Mouse (Mus musculus) E14TG2a.4 (cell line): ENCODE data around the gene Ak8.

Experiments used
- H3K27me3 ChIP-seq: 2 replicates; pipeline ENCODE4 v1.6.1; 2014; ENCODE audit warnings: low read length, control low read depth; ENCODE audit not compliant: insufficient read depth
- H3K36me3 ChIP-seq: 2 replicates; pipeline ENCODE4 v1.6.1; 2014; ENCODE audit warnings: low read length, control low read depth; ENCODE audit not compliant: insufficient read depth
- H3K4me1 ChIP-seq: replicated peaks from 2 replicates; pipeline ENCODE4 v1.6.1; 2014; ENCODE audit warnings: low read depth, low read length, control low read depth
- H3K4me3 ChIP-seq: replicated peaks from 2 replicates; pipeline ENCODE4 v1.5.1; 2014; ENCODE audit warnings: mild to moderate bottlenecking, low read length
- H3K9me3 ChIP-seq: 2 replicates; pipeline ENCODE4 v1.6.1; 2014; ENCODE audit warnings: low read length, control low read depth
- CTCF ChIP-seq: conservative IDR thresholded peaks from 2 replicates; pipeline ENCODE4 v1.5.1; 2014; ENCODE audit warnings: low read length
- NANOG ChIP-seq: IDR thresholded peaks from 2 replicates; pipeline ENCODE4 v1.6.1; 2014; ENCODE audit warnings: borderline replicate concordance, low read length, mixed read lengths
- POU5F1 ChIP-seq: IDR thresholded peaks from 2 replicates; pipeline ENCODE4 v1.6.1; 2014; ENCODE audit warnings: low read length, borderline replicate concordance

Gene Ak8

DNA sequence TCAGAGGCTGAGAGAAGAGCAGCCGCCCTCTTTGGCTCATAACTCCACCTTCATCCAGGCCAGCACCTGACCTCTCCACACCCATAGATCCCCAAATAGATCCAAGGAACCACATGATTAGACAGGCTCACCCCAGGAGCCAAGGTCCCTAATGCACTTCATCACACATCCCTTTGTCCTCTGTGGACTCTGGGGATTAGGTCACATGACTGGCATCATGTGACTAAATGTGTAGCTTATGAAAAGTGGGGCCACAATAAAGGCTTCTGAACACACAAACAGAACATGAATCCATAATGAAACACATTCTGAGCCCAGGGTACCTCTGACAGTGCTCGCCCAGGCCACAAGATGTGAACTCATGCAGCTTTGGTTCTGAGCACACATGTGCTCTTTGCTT, 67.1 kb downstream of the Ak8 start:
- Histone ChIP-seq H3K9me3 (no peaks in the 10 kb centered on the region), H3K4me1 (0 out of 2 replicates have a peak, but pooled peaks cover 2% of the 10 kb centered on the region), H3K4me3 (no peak overlapping the region), H3K36me3 (no peaks in the 10 kb centered on the region), H3K27me3 (peaks cover 40% of the 10 kb centered on the region)
- TF ChIP-seq POU5F1 (no peak), CTCF (no peak), NANOG (no peak)

DNA sequence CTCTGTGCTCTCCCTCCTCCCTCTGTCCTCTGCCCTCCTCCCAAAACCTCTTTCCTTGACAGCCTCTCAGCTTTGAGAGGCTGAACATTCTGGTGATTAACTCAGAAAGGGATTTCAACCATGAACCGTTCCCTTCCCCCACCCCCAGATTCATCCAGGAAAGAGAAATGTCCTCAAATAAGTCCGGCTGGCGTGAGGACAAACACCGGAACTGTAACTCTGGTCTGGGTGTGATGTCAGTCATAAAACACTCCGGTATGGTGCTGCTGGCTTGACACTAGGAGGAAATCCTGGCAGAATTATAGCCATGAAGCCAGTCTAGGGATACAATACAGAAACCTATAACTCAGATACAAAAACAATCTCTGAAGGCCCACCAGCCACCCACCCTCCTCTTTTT, 70.7 kb downstream of the Ak8 start:
- TF ChIP-seq NANOG (no peak), POU5F1 (no peak), CTCF (no peak)
- Histone ChIP-seq H3K4me1 (0 out of 2 replicates have a peak, but pooled peaks cover 2% of the 10 kb centered on the region), H3K9me3 (no peaks in the 10 kb centered on the region), H3K4me3 (no peak overlapping the region), H3K36me3 (no peaks in the 10 kb centered on the region), H3K27me3 (peaks cover 13% of the 10 kb centered on the region; the same call in 1 of the 2 replicates)

DNA sequence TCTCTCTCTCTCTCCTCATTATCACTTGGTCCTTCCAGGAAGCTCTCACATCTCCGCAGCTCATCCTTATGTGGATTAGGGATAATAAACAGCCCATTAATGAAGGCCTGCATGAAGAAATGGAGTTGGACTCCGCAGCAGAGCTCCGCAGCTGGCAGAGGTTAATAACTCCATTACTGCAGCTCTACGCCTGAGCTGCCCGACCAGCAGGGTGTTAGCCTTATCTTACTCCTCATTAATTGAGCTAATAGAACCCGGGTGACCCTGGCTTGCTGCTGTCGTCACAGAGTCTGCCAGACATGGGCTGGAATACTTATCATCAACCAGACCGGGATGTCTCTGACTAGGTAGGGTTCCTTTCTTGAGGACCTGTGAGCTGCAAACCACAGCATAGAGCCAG, 74.1 kb downstream of the Ak8 start:
- Histone ChIP-seq H3K27me3 (peaks cover 16% of the 10 kb centered on the region; the same call in 1 of the 2 replicates), H3K4me1 (no peaks in the 10 kb centered on the region), H3K4me3 (no peak overlapping the region), H3K36me3 (no peaks in the 10 kb centered on the region), H3K9me3 (no peaks in the 10 kb centered on the region)
- no peak for TF ChIP-seq POU5F1
- TF ChIP-seq CTCF = no peak
- no peak for TF ChIP-seq NANOG

DNA sequence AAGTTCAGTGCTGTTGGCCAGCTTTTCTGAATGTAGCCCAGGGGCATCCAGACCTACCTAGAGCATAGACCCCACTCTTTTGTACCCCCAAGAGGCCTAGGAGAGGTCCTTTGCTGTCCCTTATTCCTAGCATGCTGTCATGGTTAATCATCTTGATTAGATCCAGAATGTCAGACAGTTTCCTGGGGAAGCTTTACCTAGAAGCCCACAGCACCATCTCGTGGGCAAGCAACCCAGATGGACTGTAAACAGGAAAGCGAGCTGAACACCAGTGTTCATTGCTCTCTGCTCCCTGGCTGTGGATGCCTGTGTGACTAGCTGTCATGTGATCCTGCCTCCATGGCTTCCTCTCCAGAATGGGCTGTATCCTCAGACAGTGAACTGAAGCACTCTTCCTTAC, 76.8 kb downstream of the Ak8 start:
- TF ChIP-seq CTCF (no peak), POU5F1 (no peak), NANOG (no peak)
- Histone ChIP-seq H3K4me1 (no peaks in the 10 kb centered on the region; the same call in 1 of the 2 replicates), H3K4me3 (no peak overlapping the region), H3K27me3 (peaks cover 25% of the 10 kb centered on the region; the same call in 1 of the 2 replicates), H3K36me3 (no peaks in the 10 kb centered on the region), H3K9me3 (no peaks in the 10 kb centered on the region)

DNA sequence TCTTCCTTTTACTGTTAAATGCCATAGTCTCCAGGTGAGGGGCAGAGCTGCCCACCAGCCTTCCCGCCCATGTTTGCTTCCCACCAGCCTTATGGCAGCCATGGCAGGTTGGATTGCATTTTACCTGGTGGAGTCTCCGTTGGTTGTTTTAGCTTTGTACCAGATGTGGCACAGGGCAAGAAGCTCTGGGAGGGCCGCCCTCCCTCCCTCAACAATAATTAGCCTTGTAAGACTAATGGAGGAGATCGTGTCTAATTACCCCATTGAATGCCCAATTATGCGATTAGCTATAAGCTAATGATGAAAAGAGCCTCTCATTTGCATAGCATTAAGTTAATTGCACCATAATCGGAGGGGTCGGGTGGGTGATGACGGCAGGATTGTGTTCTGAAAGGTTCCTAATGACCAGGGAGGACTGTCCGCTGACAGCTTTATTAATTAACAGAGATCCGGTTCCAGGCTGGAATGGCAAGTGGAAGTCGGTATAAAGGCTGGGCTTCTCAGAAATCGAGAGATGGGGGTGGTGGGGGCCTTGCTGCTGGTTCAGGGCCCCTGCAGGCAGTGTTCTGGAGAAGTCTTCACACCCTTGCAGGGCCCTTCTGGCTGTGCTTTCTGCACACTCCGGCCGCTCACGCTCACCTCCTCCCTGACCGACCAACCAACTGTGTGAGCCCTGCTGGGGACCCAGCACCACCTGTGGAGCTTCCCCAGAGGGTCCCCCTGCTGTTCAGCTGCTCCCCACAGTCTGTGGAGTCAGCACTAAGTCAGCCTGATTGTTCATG, 80.2 kb downstream of the Ak8 start:
- peaks cover 25% of the 10 kb centered on the region; the same call in 1 of the 2 replicates for H3K27me3 ChIP-seq
- H3K9me3 ChIP-seq = no peaks in the 10 kb centered on the region
- H3K4me1 ChIP-seq = no peaks in the 10 kb centered on the region; the same call in 1 of the 2 replicates
- H3K4me3 ChIP-seq = no peak overlapping the region
- no peaks in the 10 kb centered on the region for H3K36me3 ChIP-seq
- TF ChIP-seq POU5F1 (no peak), CTCF (no peak), NANOG (no peak)

DNA sequence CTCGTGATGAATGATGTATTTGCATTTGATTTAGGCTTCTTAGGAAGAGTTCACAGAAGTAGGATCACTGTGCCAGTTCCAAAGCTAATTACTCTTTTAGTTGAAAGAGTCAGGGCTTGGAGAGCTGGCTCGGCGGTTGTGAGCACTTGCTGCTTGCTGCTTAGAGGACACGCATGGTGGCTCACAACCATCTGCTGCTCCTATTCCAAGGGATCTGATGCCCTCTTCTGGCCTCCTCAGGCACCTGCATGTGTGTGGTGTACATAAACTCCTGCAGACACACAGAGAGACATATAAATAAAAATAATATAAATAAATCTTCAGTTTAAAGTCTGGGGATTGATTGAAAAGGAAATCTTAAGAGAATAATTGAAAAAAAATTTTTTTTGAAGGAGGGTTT, 81.3 kb downstream of the Ak8 start:
- Histone ChIP-seq H3K4me1 (no peaks in the 10 kb centered on the region; the same call in 1 of the 2 replicates), H3K27me3 (peaks cover 25% of the 10 kb centered on the region; the same call in 1 of the 2 replicates), H3K36me3 (no peaks in the 10 kb centered on the region), H3K4me3 (no peak overlapping the region), H3K9me3 (no peaks in the 10 kb centered on the region)
- no peak for TF ChIP-seq POU5F1
- TF ChIP-seq NANOG = no peak
- TF ChIP-seq CTCF = peak; percentile 64

DNA sequence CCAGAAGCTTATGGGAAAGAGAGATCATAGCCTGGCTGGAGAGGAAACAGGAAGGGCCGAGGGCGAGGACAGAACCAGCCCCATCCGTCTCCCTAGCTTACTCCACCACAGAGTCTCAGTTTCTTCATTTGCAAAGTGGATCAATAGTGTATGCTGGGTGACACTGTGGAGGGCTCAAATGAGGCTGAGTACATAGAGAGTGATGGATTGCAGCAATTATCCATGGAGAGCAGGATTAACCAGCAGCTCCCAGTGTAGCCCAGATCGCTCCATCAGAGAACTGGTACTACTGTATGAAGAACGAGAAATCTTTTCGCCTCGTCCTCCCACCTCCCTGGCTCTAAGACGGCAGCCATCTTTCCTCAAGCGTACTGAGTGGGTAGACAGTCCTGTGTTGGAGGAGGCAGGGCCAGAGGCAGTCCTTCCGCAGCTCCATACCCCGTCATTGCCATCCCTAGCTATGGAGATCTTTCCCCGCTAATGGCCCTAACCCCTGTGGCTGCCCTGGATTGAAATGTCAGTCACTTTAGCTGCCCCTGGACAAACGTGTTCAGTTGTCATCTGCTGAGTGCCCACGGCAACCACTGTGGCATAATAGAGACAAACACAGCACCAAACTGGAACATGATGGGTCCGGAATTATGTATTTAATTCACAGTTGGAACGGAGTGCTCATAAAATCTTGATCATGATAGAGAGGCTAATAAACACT, 86.5 kb downstream of the Ak8 start:
- Histone ChIP-seq H3K4me3 (no peak overlapping the region), H3K36me3 (no peaks in the 10 kb centered on the region), H3K4me1 (no peaks in the 10 kb centered on the region), H3K9me3 (no peaks in the 10 kb centered on the region), H3K27me3 (no peaks in the 10 kb centered on the region)
- TF ChIP-seq NANOG (no peak), POU5F1 (no peak), CTCF (no peak)

DNA sequence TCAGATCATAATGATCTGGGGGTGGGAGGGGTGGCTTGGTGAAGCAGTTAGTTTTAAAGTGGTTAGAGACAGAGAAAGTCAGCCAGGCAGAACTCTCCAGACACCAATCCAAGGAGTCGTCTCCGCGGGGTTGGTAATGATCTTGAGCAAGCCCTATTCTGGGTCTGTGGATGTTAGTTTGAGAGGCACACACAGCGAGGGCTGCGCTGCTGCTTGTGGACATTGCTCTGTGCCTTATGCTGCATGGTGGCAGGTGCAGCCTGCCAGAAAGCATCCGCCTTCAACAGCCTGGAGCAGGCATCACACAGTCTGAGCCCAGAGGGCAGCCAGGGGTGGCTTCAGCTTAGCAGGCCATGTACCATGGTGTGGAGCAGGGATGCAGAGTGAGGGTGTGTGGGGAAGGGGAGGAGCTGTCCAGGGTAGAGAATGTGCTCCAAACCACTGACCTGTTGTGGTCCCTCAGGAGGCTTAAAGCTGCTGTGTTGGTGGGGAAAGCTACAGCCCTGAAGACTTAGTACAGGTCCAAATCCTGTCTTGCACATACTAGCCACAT, 87.2 kb downstream of the Ak8 start:
- no peak for TF ChIP-seq POU5F1
- TF ChIP-seq NANOG = no peak
- no peak for TF ChIP-seq CTCF
- no peaks in the 10 kb centered on the region for H3K27me3 ChIP-seq

More for the DNA sequence above, 87.2 kb downstream of the Ak8 start:
- Histone ChIP-seq H3K9me3 (no peaks in the 10 kb centered on the region), H3K4me3 (peak overlapping the region; percentile 45), H3K36me3 (no peaks in the 10 kb centered on the region), H3K4me1 (no peaks in the 10 kb centered on the region)
